Mouse (Mus musculus) liver, adult 2 months (tissue): ENCODE data around the gene Srp9.
A peak's percentile ranks its signal among the peaks of the same experiment; 100 is the strongest.

Source experiments
- CTCF ChIP-seq: fragments of 200-500 bp; IDR thresholded peaks from 2 replicates; pipeline ENCODE4 v1.5.1; 2011; ENCODE audit warnings: low read depth, low read length, control low read depth
- POLR2A ChIP-seq: fragments of 200-500 bp; IDR thresholded peaks from 2 replicates; pipeline ENCODE4 v1.6.1; 2011; ENCODE audit warnings: low read length, control low read depth; ENCODE audit not compliant: insufficient read depth; ENCODE audit errors: extremely low read depth

GRCm38 (mm10) chr1:182143288-182143687, 18.8 kb downstream of the Srp9 start:
- TF ChIP-seq CTCF (peak; percentile 33; the same call in 1 of the 2 replicates), POLR2A (no peak)
